Mouse (Mus musculus): ENCODE results near the gene Klf17. TPM values are rescaled to one million over a fixed set of nuclear protein-coding genes. Genes with fewer than 3 reads are reported as not detected.
"Not testable (repeated sequence)": the region's sequence is repeated elsewhere in the genome, so short reads cannot be mapped to it uniquely, and the experiment has no call there.

Gene Klf17
- polyA plus RNA-seq (2015; fragmentation: Nextera tagmentation; extraction: Ambion mirVana), result not detected in 2 replicates

DNA sequence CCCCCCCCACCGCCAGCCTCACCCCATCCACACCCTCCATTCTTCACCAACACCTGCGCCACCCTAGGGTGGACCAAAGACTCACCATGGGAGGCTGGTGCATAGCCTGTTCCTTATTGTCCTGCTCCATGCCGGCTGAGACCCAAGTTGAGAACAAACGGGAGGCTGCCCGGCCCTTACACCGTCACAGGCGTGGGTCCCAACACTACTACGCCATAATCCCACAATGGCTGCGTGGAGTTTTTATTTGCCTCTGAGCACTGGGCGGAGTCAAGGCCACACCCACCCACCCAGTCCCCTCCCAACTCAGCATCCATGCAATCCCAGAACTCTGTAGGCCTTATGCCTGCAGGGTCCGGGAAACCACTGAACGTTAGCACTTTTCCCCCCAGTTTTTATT lies at the start of gene Klf17:
TSS of gene Klf17 (minus strand) at position 233 of the 400 bp plus-strand sequence.
- Histone ChIP-seq H3K9me3 (no peaks in the 10 kb centered on the region), H3K27ac (no peak within 1 kb of the TSS), H3K36me3 (no peaks in the 10 kb centered on the region), H3K27me3 (no peaks in the 10 kb centered on the region), H3K4me1 (no peaks in the 10 kb centered on the region), H3K4me2 (no peak within 1 kb of the TSS), H3K4me3 (no peak within 1 kb of the TSS), H3K9ac (no peak within 1 kb of the TSS)
- 74% methylated on average over 12 of the region's 12 CpGs for WGBS
- ATAC-seq (ENCODE audit: insufficient number of reproducible peaks, insufficient read depth, low FRiP score, low TSS enrichment, low read depth), result no peak

DNA sequence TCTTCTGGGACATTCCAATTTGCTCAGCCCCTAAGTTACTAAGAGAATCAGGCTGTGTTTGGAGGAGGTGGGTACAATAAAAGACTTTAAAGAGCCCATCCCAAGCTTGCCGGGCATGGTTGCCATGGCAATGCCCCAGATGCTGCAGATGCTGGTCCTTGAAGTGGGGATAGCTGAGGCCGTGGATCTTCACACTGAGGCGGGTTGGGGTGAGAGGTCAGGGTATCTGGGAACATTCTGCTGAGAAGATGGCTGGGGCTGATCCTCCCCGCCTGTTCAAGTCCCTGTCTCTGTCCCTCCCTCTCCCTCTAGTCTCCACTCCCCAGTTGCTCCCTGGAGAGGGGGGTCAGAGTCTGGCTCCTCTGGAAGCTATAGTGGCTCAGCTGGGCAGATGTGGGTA lies 48.9 kb upstream of the Klf17 start:
- ATAC-seq (ENCODE audit: insufficient number of reproducible peaks, insufficient read depth, low FRiP score, low TSS enrichment, low read depth), result no peak
- Histone ChIP-seq H3K4me1 (no peaks in the 10 kb centered on the region), H3K4me3 (no peak overlapping the region), H3K36me3 (no peaks in the 10 kb centered on the region), H3K9ac (no peak overlapping the region), H3K27ac (no peak overlapping the region), H3K4me2 (no peak overlapping the region), H3K27me3 (no peaks in the 10 kb centered on the region), H3K9me3 (no peaks in the 10 kb centered on the region)
- whole genome bisulfite sequencing, result 61% methylated on average over 4 of the region's 4 CpGs

DNA sequence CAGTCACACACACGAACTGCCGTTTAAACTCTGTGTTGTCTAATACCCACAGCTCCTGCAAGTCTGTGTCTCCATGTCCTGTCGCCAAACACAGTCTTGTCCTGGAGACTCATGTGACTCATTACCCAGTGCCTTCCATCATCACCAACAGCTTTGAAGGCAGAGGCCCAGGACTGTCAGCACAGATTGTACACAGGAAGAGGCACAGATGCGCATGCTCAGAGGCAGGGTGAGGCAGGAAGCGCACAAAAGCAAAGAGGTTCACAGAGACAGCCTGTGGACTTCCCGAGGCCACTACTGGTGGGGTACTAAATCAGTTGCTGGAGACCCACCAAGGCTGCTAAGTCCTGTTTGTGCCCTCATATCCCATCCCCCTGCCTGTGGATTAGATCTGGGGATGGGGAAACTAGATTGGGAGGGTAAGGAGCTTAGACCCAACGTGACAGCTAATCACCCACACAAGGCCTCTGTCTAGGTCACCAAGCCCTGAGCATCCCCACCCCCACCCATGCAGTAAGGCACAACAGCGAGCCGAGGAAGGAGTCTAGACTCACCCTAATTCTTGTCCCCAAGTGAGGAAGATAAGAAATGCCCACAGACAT lies 48.2 kb upstream of the Klf17 start:
- no peaks in the 10 kb centered on the region for H3K36me3 ChIP-seq
- ATAC-seq (ENCODE audit: insufficient number of reproducible peaks, insufficient read depth, low FRiP score, low TSS enrichment, low read depth), result no peak
- 68% methylated on average over 9 of the region's 9 CpGs for WGBS

DNA sequence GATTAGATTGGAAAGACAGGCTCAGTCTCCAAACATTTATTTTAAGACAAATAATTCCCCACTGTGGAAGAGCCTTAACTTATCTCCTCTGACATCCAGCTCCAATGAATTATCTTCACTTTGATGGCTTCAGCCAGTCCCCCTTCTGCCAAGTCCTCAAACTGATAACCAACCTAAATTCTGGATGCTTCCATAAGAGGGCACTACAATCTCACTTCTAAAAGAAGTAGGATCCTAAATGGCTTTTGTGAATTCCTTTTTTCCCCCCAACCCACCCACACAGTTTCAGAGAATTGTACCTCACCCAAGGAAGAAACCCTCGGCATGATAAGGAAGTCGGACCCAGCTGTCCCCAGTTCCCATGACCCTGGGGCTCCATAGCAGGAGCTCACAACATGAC lies 45.5 kb upstream of the Klf17 start:
- H3K9me3 ChIP-seq, result no peaks in the 10 kb centered on the region
- H3K4me2 ChIP-seq, result no peak overlapping the region
- no peaks in the 10 kb centered on the region for H3K27me3 ChIP-seq
- WGBS, result 60% methylated on average over 2 of the region's 2 CpGs
- H3K4me1 ChIP-seq, result no peaks in the 10 kb centered on the region
- no peak overlapping the region for H3K27ac ChIP-seq
- H3K36me3 ChIP-seq, result no peaks in the 10 kb centered on the region
- ATAC-seq (ENCODE audit: insufficient number of reproducible peaks, insufficient read depth, low FRiP score, low TSS enrichment, low read depth), result no peak
- H3K4me3 ChIP-seq, result no peak overlapping the region
- H3K9ac ChIP-seq, result no peak overlapping the region

More for the DNA sequence above, 48.2 kb upstream of the Klf17 start:
- H3K9me3 ChIP-seq, result no peaks in the 10 kb centered on the region
- H3K4me1 ChIP-seq, result no peaks in the 10 kb centered on the region
- H3K4me3 ChIP-seq, result no peak overlapping the region
- no peak overlapping the region for H3K4me2 ChIP-seq
- H3K9ac ChIP-seq, result no peak overlapping the region
- H3K27ac ChIP-seq, result no peak overlapping the region
- no peaks in the 10 kb centered on the region for H3K27me3 ChIP-seq

DNA sequence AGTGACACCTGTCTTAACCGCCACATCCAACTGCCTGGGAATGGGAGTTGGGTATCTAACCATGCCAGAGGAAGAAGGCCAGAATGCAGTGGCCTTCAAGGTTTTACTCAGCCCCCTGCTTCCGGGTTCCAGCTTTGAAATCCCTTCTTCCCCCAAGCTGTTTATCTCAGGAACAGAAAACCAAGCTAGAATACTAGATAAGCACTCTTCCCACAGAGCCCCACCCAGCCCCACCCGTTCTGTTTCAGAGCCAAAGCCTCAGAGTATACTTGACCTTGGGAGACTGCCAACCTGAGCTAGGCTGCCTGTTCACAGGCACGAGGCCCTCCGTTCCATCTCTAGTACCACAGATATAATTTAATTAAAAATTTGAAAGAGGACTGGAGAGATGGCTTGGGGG lies 41.5 kb upstream of the Klf17 start:
- Histone ChIP-seq H3K36me3 (no peaks in the 10 kb centered on the region), H3K4me2 (no peak overlapping the region), H3K4me1 (no peaks in the 10 kb centered on the region), H3K9me3 (no peaks in the 10 kb centered on the region), H3K27me3 (no peaks in the 10 kb centered on the region), H3K9ac (no peak overlapping the region), H3K4me3 (no peak overlapping the region), H3K27ac (no peak overlapping the region)
- no peak for ATAC-seq (ENCODE audit: insufficient number of reproducible peaks, insufficient read depth, low FRiP score, low TSS enrichment, low read depth)
- WGBS, result 71% methylated on average over 5 of the region's 5 CpGs

DNA sequence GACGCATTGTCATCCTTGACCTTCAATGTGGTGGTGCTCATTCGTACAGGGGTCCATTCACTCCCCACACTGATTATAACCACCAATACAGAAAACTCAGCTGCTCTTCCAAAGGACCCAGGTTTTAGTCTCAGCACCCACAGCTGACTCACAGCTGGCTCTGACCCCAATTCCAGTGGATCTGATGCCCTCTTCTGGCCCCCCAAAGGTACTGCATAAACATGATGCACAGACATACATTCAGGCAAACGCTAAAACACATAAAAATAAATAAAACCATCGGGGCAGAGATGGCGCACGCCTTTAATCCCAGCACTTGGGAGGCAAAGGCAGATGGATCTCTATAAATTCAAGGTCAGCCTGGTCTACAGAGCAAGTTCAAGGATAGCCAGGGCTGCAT lies 34.5 kb upstream of the Klf17 start:
- Histone ChIP-seq H3K36me3 (no peaks in the 10 kb centered on the region), H3K9me3 (no peaks in the 10 kb centered on the region), H3K4me2 (no peak overlapping the region), H3K9ac (no peak overlapping the region), H3K4me1 (no peaks in the 10 kb centered on the region), H3K27ac (no peak overlapping the region), H3K27me3 (no peaks in the 10 kb centered on the region), H3K4me3 (no peak overlapping the region)
- WGBS, result 84% methylated on average over 6 of the region's 6 CpGs
- no peak for ATAC-seq (ENCODE audit: insufficient number of reproducible peaks, insufficient read depth, low FRiP score, low TSS enrichment, low read depth)

DNA sequence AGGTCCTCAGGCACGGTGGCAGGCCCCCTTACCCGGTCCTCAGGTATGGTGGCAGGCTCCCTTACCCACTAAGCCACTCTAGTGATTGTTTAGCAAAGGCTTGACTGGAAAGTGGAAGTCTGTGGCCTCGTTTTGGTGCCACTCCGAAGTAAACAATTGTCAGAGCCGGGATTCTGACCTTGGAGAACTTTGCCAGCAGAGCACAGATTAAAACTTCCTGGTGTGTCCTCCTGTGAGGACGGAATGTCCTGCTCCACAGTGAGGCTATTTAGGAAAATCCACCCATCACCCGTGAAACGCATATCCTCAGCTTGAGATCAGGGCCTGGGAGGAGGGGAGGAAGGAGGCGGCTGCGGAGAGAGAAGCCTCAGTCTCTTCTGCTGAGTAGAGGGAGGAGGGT lies 22.9 kb upstream of the Klf17 start:
- ATAC-seq (ENCODE audit: insufficient number of reproducible peaks, insufficient read depth, low FRiP score, low TSS enrichment, low read depth), result no peak
- H3K27me3 ChIP-seq, result no peaks in the 10 kb centered on the region
- H3K27ac ChIP-seq, result no peak overlapping the region
- no peak overlapping the region for H3K9ac ChIP-seq
- no peak overlapping the region for H3K4me2 ChIP-seq
- 62% methylated on average over 10 of the region's 10 CpGs for WGBS
- H3K36me3 ChIP-seq, result no peaks in the 10 kb centered on the region
- H3K4me1 ChIP-seq, result no peaks in the 10 kb centered on the region
- no peaks in the 10 kb centered on the region for H3K9me3 ChIP-seq
- no peak overlapping the region for H3K4me3 ChIP-seq

DNA sequence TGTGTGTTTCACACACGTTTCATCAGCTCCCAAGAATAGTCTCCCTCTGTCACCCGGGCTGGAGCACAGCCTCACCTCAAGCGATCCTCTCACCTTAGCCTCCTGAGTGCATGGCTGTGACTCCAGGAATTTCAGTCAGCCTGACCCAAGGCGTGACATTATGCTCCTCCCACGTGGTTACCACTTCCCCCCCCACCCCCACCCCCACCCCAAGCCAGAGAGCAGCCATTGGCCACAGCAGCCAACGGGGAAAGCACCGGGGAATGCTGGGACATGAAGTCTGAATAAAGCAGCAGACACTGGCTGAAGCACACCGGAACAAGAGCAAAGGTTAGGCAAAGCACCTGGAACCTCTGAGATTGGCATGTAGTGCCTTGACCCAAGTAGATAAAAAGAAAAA lies 21.5 kb upstream of the Klf17 start:
- Histone ChIP-seq H3K4me3 (peak overlapping the region; percentile 15), H3K4me1 (no peaks in the 10 kb centered on the region), H3K27ac (no peak overlapping the region), H3K9me3 (no peaks in the 10 kb centered on the region), H3K4me2 (peak overlapping the region; percentile 31), H3K9ac (no peak overlapping the region), H3K36me3 (no peaks in the 10 kb centered on the region), H3K27me3 (no peaks in the 10 kb centered on the region)
- 27% methylated on average over 8 of the region's 8 CpGs for WGBS
- ATAC-seq (ENCODE audit: insufficient number of reproducible peaks, insufficient read depth, low FRiP score, low TSS enrichment, low read depth), result no peak

DNA sequence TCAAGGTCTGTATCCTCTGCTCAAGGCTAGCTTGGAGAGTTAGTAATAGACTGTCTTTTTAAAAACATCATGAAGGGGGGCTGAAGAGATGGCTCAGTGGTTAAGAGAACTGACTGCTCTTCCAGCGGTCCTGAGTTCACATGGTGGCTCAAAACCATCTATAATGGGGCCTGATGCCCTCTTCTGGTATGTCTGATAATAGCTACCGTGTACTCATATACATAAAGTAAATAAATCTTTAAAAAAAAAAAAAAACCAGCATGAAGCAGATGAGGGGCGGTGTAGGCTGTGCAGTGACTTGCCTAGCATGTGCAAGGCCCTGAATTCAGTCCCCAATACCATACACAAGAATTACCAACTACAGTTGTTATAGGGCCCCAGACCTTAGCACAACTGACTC lies 17.5 kb upstream of the Klf17 start:
- H3K9me3 ChIP-seq, result no peaks in the 10 kb centered on the region
- no peaks in the 10 kb centered on the region for H3K36me3 ChIP-seq
- no peaks in the 10 kb centered on the region for H3K4me1 ChIP-seq
- H3K9ac ChIP-seq, result no peak overlapping the region
- WGBS, result 81% methylated on average over 3 of the region's 3 CpGs
- no peak overlapping the region for H3K27ac ChIP-seq
- no peaks in the 10 kb centered on the region for H3K27me3 ChIP-seq
- ATAC-seq (ENCODE audit: insufficient number of reproducible peaks, insufficient read depth, low FRiP score, low TSS enrichment, low read depth), result no peak
- H3K4me3 ChIP-seq, result no peak overlapping the region
- no peak overlapping the region for H3K4me2 ChIP-seq

DNA sequence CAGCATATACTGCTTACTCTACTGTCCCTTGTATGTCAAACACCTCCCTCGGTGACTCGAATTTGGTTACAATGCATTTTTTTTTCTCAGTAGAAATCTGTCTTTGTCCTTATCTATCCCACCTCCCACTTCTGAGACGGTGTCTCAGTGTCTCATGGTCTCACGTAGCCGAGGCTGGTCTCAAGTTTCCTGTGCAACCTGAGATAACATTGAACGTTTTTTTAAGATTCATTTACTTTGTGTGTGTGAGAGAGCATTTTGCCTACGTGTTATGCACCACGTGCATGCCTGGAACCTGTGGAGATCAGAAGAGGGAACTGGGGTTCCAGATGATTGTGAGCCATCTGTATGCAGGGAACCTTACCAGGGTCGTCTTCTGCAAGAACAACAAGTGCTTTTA lies 7.5 kb upstream of the Klf17 start:
- Histone ChIP-seq H3K9ac (no peak overlapping the region), H3K4me3 (no peak overlapping the region), H3K4me2 (no peak overlapping the region), H3K9me3 (no peaks in the 10 kb centered on the region), H3K27ac (no peak overlapping the region), H3K36me3 (no peaks in the 10 kb centered on the region), H3K27me3 (no peaks in the 10 kb centered on the region), H3K4me1 (no peaks in the 10 kb centered on the region)
- no peak for ATAC-seq (ENCODE audit: insufficient number of reproducible peaks, insufficient read depth, low FRiP score, low TSS enrichment, low read depth)
- WGBS, result 58% methylated on average over 9 of the region's 9 CpGs

DNA sequence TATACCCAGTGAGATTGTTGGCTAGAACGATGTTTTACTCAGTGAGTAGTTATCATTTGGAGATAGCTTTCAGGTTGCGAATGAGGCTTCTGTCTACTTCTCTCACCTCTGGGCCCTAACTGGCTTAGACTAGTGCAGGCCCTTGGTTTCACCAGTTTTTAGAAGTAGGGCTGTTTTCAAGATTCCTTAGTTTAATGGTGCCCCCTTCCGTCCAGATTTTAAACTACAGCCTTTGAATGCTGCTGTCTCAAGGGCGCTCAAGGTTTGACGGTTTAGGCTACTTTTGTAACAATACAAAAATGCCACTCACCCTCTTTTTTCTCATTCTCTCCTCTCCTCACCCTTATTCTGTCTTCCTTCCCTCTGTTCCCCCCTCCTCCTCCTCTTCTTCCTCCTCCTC lies 5.5 kb upstream of the Klf17 start:
- Histone ChIP-seq H3K4me3 (no peak overlapping the region), H3K9ac (no peak overlapping the region), H3K36me3 (no peaks in the 10 kb centered on the region), H3K4me1 (no peaks in the 10 kb centered on the region), H3K4me2 (no peak overlapping the region), H3K27ac (no peak overlapping the region), H3K27me3 (no peaks in the 10 kb centered on the region), H3K9me3 (no peaks in the 10 kb centered on the region)
- ATAC-seq (ENCODE audit: insufficient number of reproducible peaks, insufficient read depth, low FRiP score, low TSS enrichment, low read depth), result no peak
- WGBS, result 23% methylated on average over 5 of the region's 5 CpGs

DNA sequence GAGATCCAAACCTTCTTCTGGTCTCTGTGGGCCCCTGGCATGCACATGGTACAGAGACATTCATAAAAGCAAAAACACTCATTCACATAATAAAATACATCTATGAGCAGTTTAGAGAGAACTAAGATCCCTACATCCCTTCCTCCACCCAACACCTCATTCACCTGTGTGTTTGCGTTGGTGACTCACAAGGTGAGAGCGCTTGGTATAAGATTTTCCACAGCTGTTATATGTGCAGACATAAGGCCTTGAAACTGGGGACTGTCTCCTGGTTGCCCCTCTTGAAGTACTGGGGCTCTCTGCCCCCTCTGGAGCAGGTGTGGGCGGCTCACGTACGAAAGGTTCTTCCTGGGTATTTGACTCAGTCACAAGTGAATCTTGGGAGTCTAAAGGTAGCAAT lies 5.3 kb downstream of the Klf17 start:
- Histone ChIP-seq H3K9me3 (no peaks in the 10 kb centered on the region), H3K36me3 (no peaks in the 10 kb centered on the region), H3K9ac (no peak overlapping the region), H3K27me3 (no peaks in the 10 kb centered on the region), H3K4me1 (no peaks in the 10 kb centered on the region), H3K4me2 (no peak overlapping the region), H3K4me3 (no peak overlapping the region), H3K27ac (no peak overlapping the region)
- no peak for ATAC-seq (ENCODE audit: insufficient number of reproducible peaks, insufficient read depth, low FRiP score, low TSS enrichment, low read depth)
- WGBS, result 92% methylated on average over 5 of the region's 5 CpGs

DNA sequence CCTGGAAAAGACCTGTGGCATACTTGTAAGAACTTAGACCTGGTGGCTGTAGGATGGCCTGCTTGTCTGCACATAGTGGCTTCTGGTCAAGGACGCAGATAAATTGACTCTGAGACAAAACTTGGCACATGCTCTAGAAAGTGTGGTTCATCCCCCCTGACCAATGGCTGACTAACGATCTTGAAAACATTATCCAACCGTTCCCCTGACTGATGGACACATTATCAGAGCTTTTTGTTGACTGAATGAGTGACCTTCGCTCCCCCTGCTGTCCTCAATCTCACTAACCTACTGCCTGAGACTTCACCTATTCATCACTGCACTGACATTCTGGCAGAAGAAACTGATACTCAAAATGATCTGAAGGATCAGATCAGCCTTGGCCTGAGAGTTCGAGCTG lies 13.0 kb downstream of the Klf17 start:
- H3K4me1 ChIP-seq; H3K4me3 ChIP-seq; ATAC-seq (ENCODE audit: insufficient number of reproducible peaks, insufficient read depth, low FRiP score, low TSS enrichment, low read depth); H3K9ac ChIP-seq; H3K27ac ChIP-seq; H3K9me3 ChIP-seq; H3K27me3 ChIP-seq; H3K4me2 ChIP-seq; H3K36me3 ChIP-seq: not testable (repeated sequence)
- 77% methylated on average over 5 of the region's 5 CpGs for WGBS

Data from embryonic facial prominence, embryonic 13.5 days (tissue).